Mouse (Mus musculus): ENCODE measurements around the gene Lrrc57. TPM values are rescaled to one million over a fixed set of nuclear protein-coding genes. Genes with fewer than 3 reads are reported as not detected.

Lrrc57 gene
- total RNA-seq, 2 experiments from 2014 or later: 30.9 to 32.2 TPM

Other genes starting within 250 kb of the Lrrc57 start
- gene Ganc, start 205.6 kb downstream of the Lrrc57 start, total RNA-seq (2021): 10 to 100 TPM; 12.0 to 13.7 TPM
- gene Tmem87a, start 205.4 kb downstream of the Lrrc57 start, total RNA-seq (2021): 10 to 100 TPM; 39.5 to 43.4 TPM
- 10 to 100 TPM; 15.6 to 16.9 TPM for gene Capn3, start 153.5 kb downstream of the Lrrc57 start, total RNA-seq (2021)
- gene Zfp106, start 45.7 kb downstream of the Lrrc57 start, total RNA-seq (2021): 100 to 1,000 TPM; 169 to 182 TPM
- 10 to 100 TPM; 15.4 to 19.2 TPM for gene Snap23, start 41.8 kb downstream of the Lrrc57 start, total RNA-seq (2021)
- gene Haus2, start 137 bp downstream of the Lrrc57 start, total RNA-seq (2021): 10 to 100 TPM; 12.1 to 12.2 TPM
- 1 to 10 TPM; 7.5 to 8.2 TPM for gene Stard9, start 19.6 kb upstream of the Lrrc57 start, total RNA-seq (2021)
- gene Cdan1, start 240.6 kb upstream of the Lrrc57 start, total RNA-seq (2021): 10 to 100 TPM; 23.5 to 24.8 TPM
- 10 to 100 TPM; 71.5 to 73.2 TPM for gene Ttbk2, start 241.1 kb upstream of the Lrrc57 start, total RNA-seq (2021)

Data from layer of hippocampus, adult 18-20 months (tissue).